Mouse (Mus musculus) forebrain, embryonic 15.5 days (tissue): ENCODE data around the gene Gm10320. TPM values are rescaled to one million over a fixed set of nuclear protein-coding genes. Genes with fewer than 3 reads are reported as not detected.

Source experiments
- ATAC-seq: fragments of 200-750 bp; cut with Nextera tagmentation; replicated peaks from 2 replicates; pipeline ENCODE4 v1.8.0; 2017; ENCODE audit warnings: mild to moderate bottlenecking, moderate TSS enrichment, moderate library complexity
- H3K27ac ChIP-seq: fragments of 300-500 bp; sonication (generic); replicated peaks from 2 replicates; pipeline ENCODE4 v1.5.1; 2015; ENCODE audit warnings: mild to moderate bottlenecking, inconsistent platforms
- H3K27me3 ChIP-seq: fragments of 300-500 bp; sonication (generic); 2 replicates; pipeline ENCODE4 v1.6.1; 2015; ENCODE audit warnings: inconsistent platforms
- H3K36me3 ChIP-seq: fragments of 300-500 bp; sonication (generic); 2 replicates; pipeline ENCODE4 v1.6.1; 2015; ENCODE audit warnings: mild to moderate bottlenecking, inconsistent platforms
- H3K4me1 ChIP-seq: fragments of 300-500 bp; sonication (generic); 2 replicates; pipeline ENCODE4 v1.6.1; 2015; ENCODE audit warnings: inconsistent platforms
- H3K4me2 ChIP-seq: fragments of 300-500 bp; sonication (generic); replicated peaks from 2 replicates; pipeline ENCODE4 v1.6.1; 2015; ENCODE audit warnings: mild to moderate bottlenecking, inconsistent platforms
- H3K4me3 ChIP-seq: fragments of 300-500 bp; sonication (generic); 2 replicates; pipeline ENCODE4 v1.5.1; 2015; ENCODE audit warnings: mild to moderate bottlenecking, inconsistent platforms
- H3K9ac ChIP-seq: fragments of 300-500 bp; sonication (generic); replicated peaks from 2 replicates; pipeline ENCODE4 v1.6.1; 2015; ENCODE audit warnings: mild to moderate bottlenecking, inconsistent platforms
- H3K9me3 ChIP-seq: fragments of 300-500 bp; sonication (generic); 2 replicates; pipeline ENCODE4 v1.6.1; 2016; ENCODE audit warnings: inconsistent platforms
- WGBS: fragments of 180-500 bp; shearing (Covaris S2); methylation state at CpG from one replicate; pipeline ENCODE4 v1.1.7; 2015; ENCODE audit warnings: mixed read lengths; 5-methylcytosine and 5-hydroxymethylcytosine counted together
- polyA plus RNA-seq: library from polyadenylated mRNA; unstranded; fragments of >200 nt; fragmentation: Nextera tagmentation; extraction: Ambion mirVana; gene quantifications from 2 replicates; pipeline ENCODE4 v1.2.1, GENCODE M21; 2015

Gm10320 gene
- polyA plus RNA-seq, 1 experiment from 2014 or later, result 0.59 TPM

GRCm38 (mm10) chr13:98477991-98478390 lies 13.8 kb downstream of the Gm10320 start:
- H3K9me3 ChIP-seq, result no peaks in the 10 kb centered on the region
- no peak for ATAC-seq
- 90% methylated on average over 3 of the region's 3 CpGs for WGBS

GRCm38 (mm10) chr13:98476839-98477495 lies 14.8 kb downstream of the Gm10320 start:
- Histone ChIP-seq H3K9me3 (no peaks in the 10 kb centered on the region), H3K4me1 (peaks cover 7% of the 10 kb centered on the region; the same call in 1 of the 2 replicates), H3K9ac (no peak overlapping the region), H3K4me3 (no peak overlapping the region), H3K36me3 (no peaks in the 10 kb centered on the region), H3K27me3 (no peaks in the 10 kb centered on the region), H3K27ac (no peak overlapping the region), H3K4me2 (no peak overlapping the region)
- no peak for ATAC-seq
- 71% methylated on average over 4 of the region's 4 CpGs for WGBS

More at GRCm38 (mm10) chr13:98477991-98478390, 13.8 kb downstream of the Gm10320 start:
- Histone ChIP-seq H3K4me2 (no peak overlapping the region), H3K27ac (no peak overlapping the region), H3K36me3 (no peaks in the 10 kb centered on the region), H3K27me3 (no peaks in the 10 kb centered on the region), H3K4me1 (peaks cover 7% of the 10 kb centered on the region; the same call in 1 of the 2 replicates), H3K4me3 (no peak overlapping the region), H3K9ac (no peak overlapping the region)

- no peak for ATAC-seq
- Histone ChIP-seq H3K9me3 (no peaks in the 10 kb centered on the region), H3K4me1 (peaks cover 7% of the 10 kb centered on the region; the same call in 1 of the 2 replicates), H3K4me2 (no peak overlapping the region), H3K9ac (no peak overlapping the region), H3K27ac (no peak overlapping the region), H3K36me3 (no peaks in the 10 kb centered on the region), H3K27me3 (no peaks in the 10 kb centered on the region), H3K4me3 (no peak overlapping the region)
- WGBS, result 26% methylated on average over 13 of the region's 14 CpGs
Observed at GRCm38 (mm10) chr13:98476175-98476838, 15.5 kb downstream of the Gm10320 start.

- H3K9me3 ChIP-seq, result no peaks in the 10 kb centered on the region
- no peak for ATAC-seq
- no peaks in the 10 kb centered on the region for H3K36me3 ChIP-seq
- no peak overlapping the region for H3K27ac ChIP-seq
- H3K9ac ChIP-seq, result no peak overlapping the region
- H3K4me2 ChIP-seq, result no peak overlapping the region
- H3K4me1 ChIP-seq, result peaks cover 7% of the 10 kb centered on the region; the same call in 1 of the 2 replicates
- H3K27me3 ChIP-seq, result no peaks in the 10 kb centered on the region
- H3K4me3 ChIP-seq, result no peak overlapping the region
- WGBS, result 60% methylated on average over 8 of the region's 8 CpGs
Observed at GRCm38 (mm10) chr13:98475681-98476080, 16.1 kb downstream of the Gm10320 start.

- H3K4me2 ChIP-seq, result no peak overlapping the region
- H3K36me3 ChIP-seq, result no peaks in the 10 kb centered on the region
- 86% methylated on average over 4 of the region's 4 CpGs for WGBS
- no peak overlapping the region for H3K27ac ChIP-seq
- H3K4me1 ChIP-seq, result peaks cover 7% of the 10 kb centered on the region; the same call in 1 of the 2 replicates
- ATAC-seq, result no peak
- no peaks in the 10 kb centered on the region for H3K9me3 ChIP-seq
- no peak overlapping the region for H3K9ac ChIP-seq
- no peak overlapping the region for H3K4me3 ChIP-seq
- no peaks in the 10 kb centered on the region for H3K27me3 ChIP-seq
Observed at GRCm38 (mm10) chr13:98473034-98473433, 18.8 kb downstream of the Gm10320 start.

GRCm38 (mm10) chr13:98471756-98472155 lies 20.0 kb downstream of the Gm10320 start:
- ATAC-seq, result no peak
- H3K36me3 ChIP-seq, result no peaks in the 10 kb centered on the region
- H3K27me3 ChIP-seq, result no peaks in the 10 kb centered on the region
- H3K27ac ChIP-seq, result no peak overlapping the region
- 84% methylated on average over 6 of the region's 6 CpGs for WGBS
- H3K4me1 ChIP-seq, result peaks cover 7% of the 10 kb centered on the region; the same call in 1 of the 2 replicates
- no peak overlapping the region for H3K4me2 ChIP-seq
- no peaks in the 10 kb centered on the region for H3K9me3 ChIP-seq
- no peak overlapping the region for H3K9ac ChIP-seq
- no peak overlapping the region for H3K4me3 ChIP-seq

- H3K27me3 ChIP-seq, result no peaks in the 10 kb centered on the region
- no peak overlapping the region for H3K9ac ChIP-seq
- H3K9me3 ChIP-seq, result no peaks in the 10 kb centered on the region
- H3K4me3 ChIP-seq, result no peak overlapping the region
- H3K4me1 ChIP-seq, result no peaks in the 10 kb centered on the region
- H3K36me3 ChIP-seq, result no peaks in the 10 kb centered on the region
- no peak for ATAC-seq
- no peak overlapping the region for H3K4me2 ChIP-seq
- WGBS, result 80% methylated on average over 12 of the region's 12 CpGs
- no peak overlapping the region for H3K27ac ChIP-seq
Observed at GRCm38 (mm10) chr13:98470321-98470720, 21.5 kb downstream of the Gm10320 start.

GRCm38 (mm10) chr13:98469916-98470315 lies 21.9 kb downstream of the Gm10320 start:
- Histone ChIP-seq H3K4me2 (no peak overlapping the region), H3K9ac (no peak overlapping the region), H3K4me1 (no peaks in the 10 kb centered on the region), H3K27ac (no peak overlapping the region), H3K36me3 (no peaks in the 10 kb centered on the region), H3K4me3 (no peak overlapping the region), H3K9me3 (no peaks in the 10 kb centered on the region), H3K27me3 (no peaks in the 10 kb centered on the region)
- no peak for ATAC-seq
- WGBS, result 72% methylated on average over 4 of the region's 4 CpGs

GRCm38 (mm10) chr13:98461467-98461866 lies 30.3 kb downstream of the Gm10320 start:
- Histone ChIP-seq H3K27me3 (no peaks in the 10 kb centered on the region), H3K9ac (no peak overlapping the region), H3K4me1 (no peaks in the 10 kb centered on the region), H3K27ac (no peak overlapping the region), H3K9me3 (no peaks in the 10 kb centered on the region), H3K36me3 (no peaks in the 10 kb centered on the region), H3K4me2 (no peak overlapping the region), H3K4me3 (no peak overlapping the region)
- ATAC-seq, result no peak
- WGBS, result 70% methylated on average over 4 of the region's 4 CpGs

- Histone ChIP-seq H3K4me3 (no peak overlapping the region), H3K9ac (no peak overlapping the region), H3K4me1 (no peaks in the 10 kb centered on the region), H3K9me3 (no peaks in the 10 kb centered on the region), H3K27ac (no peak overlapping the region), H3K4me2 (no peak overlapping the region), H3K27me3 (no peaks in the 10 kb centered on the region), H3K36me3 (no peaks in the 10 kb centered on the region)
- ATAC-seq, result no peak
- 70% methylated on average over 2 of the region's 2 CpGs for WGBS
Observed at GRCm38 (mm10) chr13:98456398-98456797, 35.4 kb downstream of the Gm10320 start.

- Histone ChIP-seq H3K9ac (no peak overlapping the region), H3K4me2 (no peak overlapping the region), H3K36me3 (no peaks in the 10 kb centered on the region), H3K27ac (no peak overlapping the region), H3K4me3 (no peak overlapping the region), H3K9me3 (no peaks in the 10 kb centered on the region), H3K4me1 (no peaks in the 10 kb centered on the region), H3K27me3 (no peaks in the 10 kb centered on the region)
- 90% methylated on average over 10 of the region's 10 CpGs for WGBS
- no peak for ATAC-seq
Observed at GRCm38 (mm10) chr13:98455646-98456045, 36.2 kb downstream of the Gm10320 start.

- H3K9ac ChIP-seq, result no peak overlapping the region
- WGBS, result 86% methylated on average over 12 of the region's 12 CpGs
- no peak overlapping the region for H3K4me3 ChIP-seq
- H3K4me1 ChIP-seq, result no peaks in the 10 kb centered on the region
- no peak overlapping the region for H3K4me2 ChIP-seq
- H3K36me3 ChIP-seq, result no peaks in the 10 kb centered on the region
- H3K27ac ChIP-seq, result no peak overlapping the region
- H3K27me3 ChIP-seq, result no peaks in the 10 kb centered on the region
- no peak for ATAC-seq
- no peaks in the 10 kb centered on the region for H3K9me3 ChIP-seq
Observed at GRCm38 (mm10) chr13:98454224-98454967, 37.4 kb downstream of the Gm10320 start.
